Comparison of ENCODE assay signal across 7 mouse cellular contexts in the genomic region with DNA sequence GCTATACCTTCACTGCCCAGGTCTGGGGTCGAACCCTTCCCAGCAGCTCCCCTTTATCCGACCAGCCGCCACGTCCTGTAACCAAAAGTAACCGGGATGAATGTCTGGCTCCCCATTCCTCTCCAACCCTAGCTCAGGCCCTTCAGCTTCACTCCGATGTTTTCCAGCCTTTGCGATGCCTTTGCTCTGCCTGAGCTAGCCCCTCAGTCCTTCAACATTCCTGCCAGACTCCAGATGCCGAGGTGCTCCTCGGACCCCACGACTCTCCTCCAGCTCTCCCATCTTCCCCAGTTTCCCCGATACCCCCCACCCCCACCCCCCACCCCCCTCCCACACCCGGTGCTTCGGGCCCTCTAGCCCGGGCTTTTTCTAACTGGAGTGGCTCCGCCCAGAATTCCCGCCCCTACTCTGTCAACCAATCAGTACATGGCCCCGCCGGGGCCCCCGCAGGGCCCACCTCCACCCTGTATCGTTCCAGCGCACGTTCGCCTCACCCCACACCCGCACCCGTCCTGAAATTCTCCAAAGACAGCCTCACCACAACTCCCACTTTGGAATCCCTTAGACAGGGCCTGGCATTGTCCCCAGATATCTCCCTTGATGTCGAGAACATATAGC. TPM values are rescaled to one million over a fixed set of nuclear protein-coding genes. Genes with fewer than 3 reads are reported as not detected.
DNase-seq lines count a peak whose midpoint lies in the region; ATAC-seq and TF ChIP-seq lines count a peak whose summit lies in the region.

No protein-coding gene starts in this region.

- H3K4me3 ChIP-seq in forebrain, embryonic 14.5 days (ENCODE audit: low read depth, low read length), result no peak overlapping the region
- peak overlapping the region; percentile 51 for H3K4me3 ChIP-seq in intestine, embryonic 14.5 days (ENCODE audit: low read depth, low read length)
- H3K4me3 ChIP-seq in midbrain, postnatal 0 days (ENCODE audit: low read depth, low read length), result no peak overlapping the region

- H3K4me1 ChIP-seq in forebrain, embryonic 14.5 days (ENCODE audit: control insufficient read depth, insufficient read depth, low read length), result no peaks in the 10 kb centered on the region
- peaks cover 33% of the 10 kb centered on the region for H3K4me1 ChIP-seq in intestine, embryonic 14.5 days (replicated peaks; ENCODE audit: control insufficient read depth, insufficient read depth, low read length)
- no peaks in the 10 kb centered on the region for H3K4me1 ChIP-seq in midbrain, postnatal 0 days (ENCODE audit: insufficient read depth, low read length)

- no peak overlapping the region for H3K27ac ChIP-seq in forebrain, embryonic 14.5 days (ENCODE audit: low read depth, low read length)
- H3K27ac ChIP-seq in intestine, embryonic 14.5 days (ENCODE audit: low read depth), result peak overlapping the region; percentile 95
- H3K27ac ChIP-seq in midbrain, postnatal 0 days (ENCODE audit: low read depth, low read length), result no peak overlapping the region

- DNase-seq in right cerebral cortex, postnatal 14 days, result peak; percentile 16
- no peak for DNase-seq in right cerebral cortex, postnatal 4 days
- DNase-seq in forebrain, embryonic 14.5 days (ENCODE audit: low spot score), result peak; percentile 54
- peak; percentile 83 for DNase-seq in intestine, embryonic 14.5 days (ENCODE audit: low spot score)
- DNase-seq in midbrain, postnatal 0 days (ENCODE audit: low spot score), result no peak
- no peak for DNase-seq in left cerebral cortex, postnatal 36 days (ENCODE audit: low spot score in 2 of 2)
- DNase-seq in layer of hippocampus, adult 9-11 months, result no peak

- WGBS in forebrain, embryonic 14.5 days, result 40% methylated on average over 26 of the region's 26 CpGs
- WGBS in intestine, embryonic 14.5 days, result 55% methylated on average over 26 of the region's 26 CpGs
- WGBS in midbrain, postnatal 0 days, result 38% methylated on average over 23 of the region's 26 CpGs

- no peak for TF ChIP-seq CTCF in midbrain, postnatal 0 days (IDR thresholded peaks at IDR 0.05)

- peak; percentile 37; the same call in 1 of the 2 replicates for ATAC-seq in forebrain, embryonic 14.5 days
- ATAC-seq in intestine, embryonic 14.5 days (replicated peaks; ENCODE audit: low FRiP score, low TSS enrichment, low read depth), result peak; percentile 69
- no peak for ATAC-seq in midbrain, postnatal 0 days (ENCODE audit: low FRiP score)

- H3K9me3 ChIP-seq in forebrain, embryonic 14.5 days (replicated peaks; ENCODE audit: control insufficient read depth, low read length), result no peaks in the 10 kb centered on the region; the same call in 1 of the 2 replicates
- peaks cover 21% of the 10 kb centered on the region for H3K9me3 ChIP-seq in intestine, embryonic 14.5 days (ENCODE audit: control insufficient read depth, low read length)
- H3K9me3 ChIP-seq in midbrain, postnatal 0 days (ENCODE audit: low read length), result no peaks in the 10 kb centered on the region

- H3K9ac ChIP-seq in forebrain, embryonic 14.5 days (ENCODE audit: low read length), result no peak overlapping the region; the same call in 1 of the 2 replicates
- peak overlapping the region; percentile 89 for H3K9ac ChIP-seq in intestine, embryonic 14.5 days (ENCODE audit: low read length)
- no peak overlapping the region for H3K9ac ChIP-seq in midbrain, postnatal 0 days (replicated peaks; ENCODE audit: low read length, poor library complexity, severe bottlenecking)

- H3K27me3 ChIP-seq in forebrain, embryonic 14.5 days (replicated peaks; ENCODE audit: control insufficient read depth, insufficient read depth, low read length), result no peaks in the 10 kb centered on the region
- H3K27me3 ChIP-seq in intestine, embryonic 14.5 days (replicated peaks; ENCODE audit: control insufficient read depth, insufficient read depth, low read length), result no peaks in the 10 kb centered on the region
- H3K27me3 ChIP-seq in midbrain, postnatal 0 days (ENCODE audit: insufficient read depth, low read length), result no peaks in the 10 kb centered on the region

- no peaks in the 10 kb centered on the region for H3K36me3 ChIP-seq in forebrain, embryonic 14.5 days (ENCODE audit: control insufficient read depth, insufficient read depth, low read length)
- H3K36me3 ChIP-seq in intestine, embryonic 14.5 days (ENCODE audit: control insufficient read depth, insufficient read depth, low read length), result peaks cover 7% of the 10 kb centered on the region; the same call in 1 of the 2 replicates
- H3K36me3 ChIP-seq in midbrain, postnatal 0 days (ENCODE audit: insufficient read depth, low read length), result no peaks in the 10 kb centered on the region

- peak overlapping the region; percentile 39 for H3K4me2 ChIP-seq in forebrain, embryonic 14.5 days (ENCODE audit: low read length)
- peak overlapping the region; percentile 53 for H3K4me2 ChIP-seq in intestine, embryonic 14.5 days (ENCODE audit: low read length)
- H3K4me2 ChIP-seq in midbrain, postnatal 0 days (ENCODE audit: low read depth, low read length, poor library complexity, severe bottlenecking), result peak overlapping the region; percentile 30

- intact Hi-C loops in left cerebral cortex, postnatal 36 days (cut with DNase I), result no loop called here

RNA-seq across cellular contexts. Expression of a gene that starts 45.4 kb away (rescaled TPM):
- 21.7 and 28.7 TPM in 2 replicates for polyA plus RNA-seq in forebrain, embryonic 14.5 days (2014; fragmentation: Nextera tagmentation; extraction: Ambion mirVana)
- polyA plus RNA-seq in intestine, embryonic 14.5 days (2014; fragmentation: Nextera tagmentation; extraction: Ambion mirVana), result 36.1 and 45.8 TPM in 2 replicates
- total RNA-seq in midbrain, postnatal 0 days (2014; rRNA removed), result 56.3 and 60.8 TPM in 2 replicates
- 24.6 and 30.1 TPM in 2 replicates for polyA plus RNA-seq in midbrain, postnatal 0 days (2015; fragmentation: Nextera tagmentation; extraction: Ambion mirVana)
- 1 to 10 TPM; 2.9 to 6.0 TPM for total RNA-seq in left cerebral cortex, postnatal 36 days (2021)

Comparison
In these comparisons a context has a peak if more than half of its experiments do, and no peak if none do; other contexts are left out.
1. DNase-seq: peak in right cerebral cortex, postnatal 14 days (single experiment), forebrain, embryonic 14.5 days (single experiment) and intestine, embryonic 14.5 days (single experiment); none in right cerebral cortex, postnatal 4 days (single experiment), midbrain, postnatal 0 days (single experiment), left cerebral cortex, postnatal 36 days (0 of 2) and layer of hippocampus, adult 9-11 months (single experiment).
2. Peak in every context shown above with its lines, with median percentiles within 50 percentile points of each other: H3K4me2 ChIP-seq.